Mouse (Mus musculus) liver, embryonic 14.5 days (tissue): ENCODE data around the gene Rpl18a. TPM values are rescaled to one million over a fixed set of nuclear protein-coding genes. Genes with fewer than 3 reads are reported as not detected.

Experiments used
- ATAC-seq: fragments of 200-750 bp; cut with Nextera tagmentation; 2 replicates; pipeline ENCODE4 v1.8.0; 2017; ENCODE audit warnings: moderate number of reproducible peaks, mild to moderate bottlenecking, moderate library complexity; ENCODE audit not compliant: insufficient read depth
- DNase-seq, 3 experiments: peaks; one replicate each; pipeline ENCODE4 v3.0.0-alpha.2; 2012 to 2013; ENCODE audit warnings: low read depth in 3 of 3, low spot score in 3 of 3
- H3K27ac ChIP-seq: fragments of 300-500 bp; sonication (generic); 2 replicates; pipeline ENCODE4 v1.5.1; 2014; ENCODE audit warnings: moderate library complexity, mild to moderate bottlenecking, control low read depth, inconsistent platforms
- H3K27me3 ChIP-seq: fragments of 300-500 bp; sonication (generic); 2 replicates; pipeline ENCODE4 v1.6.1; 2014; ENCODE audit warnings: mild to moderate bottlenecking, low read length, moderate library complexity; ENCODE audit not compliant: control insufficient read depth, insufficient read depth
- H3K36me3 ChIP-seq: fragments of 300-500 bp; sonication (generic); replicated peaks from 2 replicates; pipeline ENCODE4 v1.6.1; 2014; ENCODE audit warnings: low read depth; ENCODE audit not compliant: control insufficient read depth, insufficient read depth
- H3K4me1 ChIP-seq, 2 experiments: fragments of 200-500 bp in 1 of 2; fragments of 300-500 bp in 1 of 2; sonication (generic) in 1 of 2; replicated peaks; 2 replicates each; pipeline ENCODE4 v1.6.1; 2012 to 2014; ENCODE audit warnings: antibody characterized with exemption in 1 of 2, inconsistent platforms in 1 of 2, low read length in 1 of 2; ENCODE audit not compliant: control insufficient read depth in 2 of 2, insufficient read depth in 2 of 2
- H3K4me2 ChIP-seq: fragments of 300-500 bp; sonication (generic); 2 replicates; pipeline ENCODE4 v1.6.1; 2014; ENCODE audit warnings: low read depth, mild to moderate bottlenecking, control low read depth, moderate library complexity
- H3K4me3 ChIP-seq, 2 experiments: fragments of 200-500 bp in 1 of 2; fragments of 300-500 bp in 1 of 2; sonication (generic) in 1 of 2; 2 replicates each; pipeline ENCODE4 v1.5.1; 2012 to 2014; ENCODE audit warnings: low read depth in 2 of 2, low read length in 2 of 2, mild to moderate bottlenecking in 2 of 2, control low read depth in 1 of 2, inconsistent platforms in 1 of 2, moderate library complexity in 1 of 2; ENCODE audit not compliant: insufficient read depth in 1 of 2
- H3K9ac ChIP-seq: fragments of 300-500 bp; sonication (generic); replicated peaks from 2 replicates; pipeline ENCODE4 v1.6.1; 2014; ENCODE audit warnings: mild to moderate bottlenecking, control low read depth, moderate library complexity
- H3K9me3 ChIP-seq: fragments of 300-500 bp; sonication (generic); 2 replicates; pipeline ENCODE4 v1.6.1; 2016; ENCODE audit warnings: low read length, mixed read lengths; ENCODE audit not compliant: control insufficient read depth
- CTCF ChIP-seq: IDR thresholded peaks from 2 replicates; pipeline ENCODE4 v1.5.1; 2016; ENCODE audit warnings: antibody characterized with exemption, low read depth, control low read depth
- EP300 ChIP-seq: IDR thresholded peaks from 2 replicates; pipeline ENCODE4 v1.6.1; 2016; ENCODE audit warnings: antibody characterized with exemption, low read depth
- WGBS: fragments of 180-500 bp; shearing (Covaris S2); extraction: QIAGEN DNeasy Blood & Tissue Kit; methylation state at CpG from one replicate; pipeline ENCODE4 v1.1.7; 2014; ENCODE audit not compliant: insufficient replicate concordance; 5-methylcytosine and 5-hydroxymethylcytosine counted together
- polyA plus RNA-seq, 2 experiments: library from polyadenylated mRNA; depleted of rRNA in 1 of 2; stranded (reverse) in 1 of 2; unstranded in 1 of 2; fragments of >200 nt; fragmentation: Nextera tagmentation in 1 of 2; extraction: Ambion mirVana in 1 of 2; gene quantifications; 2 replicates each; pipeline versions ENCODE4 v1.2.1 to v1.2.3; 2012 to 2014

Gene Rpl18a
- polyA plus RNA-seq, 2 experiments, result 2,899 to 3,211 TPM

- Histone ChIP-seq H3K27me3 (no peaks in the 10 kb centered on the region; the same call in 1 of the 2 replicates), H3K4me2 (no peak overlapping the region), H3K36me3 (no peaks in the 10 kb centered on the region), H3K4me1 (0 out of 4 replicates have a peak, but pooled peaks cover 0 to 3% of the 10 kb centered on the region in 2 experiments), H3K27ac (no peak overlapping the region), H3K9me3 (no peaks in the 10 kb centered on the region), H3K4me3 (no peak overlapping the region), H3K9ac (no peak overlapping the region)
- TF ChIP-seq CTCF (no peak), EP300 (no peak)
- no peak for ATAC-seq
- 46% methylated on average over 10 of the region's 10 CpGs for WGBS
- DNase-seq, result no peak
Observed at GRCm38 (mm10) chr8:70884683-70885082, 12.5 kb downstream of the Rpl18a start.

GRCm38 (mm10) chr8:70884186-70884585, 13.0 kb downstream of the Rpl18a start:
- Histone ChIP-seq H3K4me3 (no peak overlapping the region), H3K9ac (no peak overlapping the region), H3K4me2 (no peak overlapping the region), H3K27me3 (no peaks in the 10 kb centered on the region; the same call in none of the 2 replicates), H3K36me3 (no peaks in the 10 kb centered on the region), H3K9me3 (no peaks in the 10 kb centered on the region), H3K4me1 (0 out of 4 replicates have a peak, but pooled peaks cover 0 to 3% of the 10 kb centered on the region in 2 experiments), H3K27ac (no peak overlapping the region)
- no peak for TF ChIP-seq EP300
- no peak for TF ChIP-seq CTCF
- DNase-seq (no peak), ATAC-seq (no peak)
- 60% methylated on average over 4 of the region's 4 CpGs for WGBS

GRCm38 (mm10) chr8:70880546-70880945, 16.7 kb downstream of the Rpl18a start:
- Histone ChIP-seq H3K4me1 (peaks cover 5 to 6% of the 10 kb centered on the region in 2 experiments), H3K27me3 (no peaks in the 10 kb centered on the region; the same call in none of the 2 replicates), H3K4me2 (no peak overlapping the region), H3K36me3 (no peaks in the 10 kb centered on the region), H3K4me3 (no peak overlapping the region), H3K9me3 (no peaks in the 10 kb centered on the region), H3K9ac (no peak overlapping the region), H3K27ac (no peak overlapping the region)
- no peak for DNase-seq
- TF ChIP-seq EP300, result no peak
- no peak for TF ChIP-seq CTCF
- 32% methylated on average over 11 of the region's 11 CpGs for WGBS
- no peak for ATAC-seq

GRCm38 (mm10) chr8:70880126-70880525, 17.1 kb downstream of the Rpl18a start:
- TF ChIP-seq EP300 (no peak), CTCF (no peak)
- H3K36me3 ChIP-seq, result no peaks in the 10 kb centered on the region
- DNase-seq, result no peak
- ATAC-seq, result no peak
- no peak overlapping the region for H3K4me2 ChIP-seq
- no peaks in the 10 kb centered on the region; the same call in none of the 2 replicates for H3K27me3 ChIP-seq
- H3K9me3 ChIP-seq, result no peaks in the 10 kb centered on the region
- H3K9ac ChIP-seq, result no peak overlapping the region
- 15% methylated on average over 4 of the region's 4 CpGs for WGBS
- no peak overlapping the region for H3K27ac ChIP-seq
- peaks cover 5 to 6% of the 10 kb centered on the region in 2 experiments for H3K4me1 ChIP-seq
- H3K4me3 ChIP-seq, result no peak overlapping the region

- peaks cover 5 to 6% of the 10 kb centered on the region in 2 experiments for H3K4me1 ChIP-seq
- H3K9me3 ChIP-seq, result no peaks in the 10 kb centered on the region
- no peak overlapping the region for H3K27ac ChIP-seq
- H3K4me2 ChIP-seq, result no peak overlapping the region
- H3K36me3 ChIP-seq, result no peaks in the 10 kb centered on the region
- H3K27me3 ChIP-seq, result no peaks in the 10 kb centered on the region; the same call in none of the 2 replicates
- DNase-seq (no peak), ATAC-seq (no peak)
- no peak overlapping the region for H3K4me3 ChIP-seq
- WGBS, result 55% methylated on average over 4 of the region's 4 CpGs
- H3K9ac ChIP-seq, result no peak overlapping the region
- no peak for TF ChIP-seq CTCF
Observed at GRCm38 (mm10) chr8:70879500-70879899, 17.7 kb downstream of the Rpl18a start.
